Mouse (Mus musculus) lung, embryonic 16.5 days (tissue): ENCODE results near the gene Snx9. TPM values are rescaled to one million over a fixed set of nuclear protein-coding genes. Genes with fewer than 3 reads are reported as not detected.

Experiments
- ATAC-seq: fragments of 200-750 bp; cut with Nextera tagmentation; 2 replicates; pipeline ENCODE4 v1.8.0; 2017; ENCODE audit warnings: low read depth, mild to moderate bottlenecking, moderate library complexity
- H3K27ac ChIP-seq: fragments of 300-500 bp; sonication (generic); 2 replicates; pipeline ENCODE4 v1.5.1; 2014; ENCODE audit warnings: mild to moderate bottlenecking, control low read depth, low read length
- H3K27me3 ChIP-seq: fragments of 300-500 bp; sonication (generic); 2 replicates; pipeline ENCODE4 v1.6.1; 2014; ENCODE audit warnings: low read depth, low read length, mixed read lengths; ENCODE audit not compliant: control insufficient read depth, insufficient read depth
- H3K36me3 ChIP-seq: fragments of 300-500 bp; sonication (generic); 2 replicates; pipeline ENCODE4 v1.6.1; 2014; ENCODE audit warnings: low read length; ENCODE audit not compliant: control insufficient read depth, insufficient read depth
- H3K4me1 ChIP-seq: fragments of 300-500 bp; sonication (generic); replicated peaks from 2 replicates; pipeline ENCODE4 v1.6.1; 2014; ENCODE audit warnings: low read length, mixed read lengths; ENCODE audit not compliant: control insufficient read depth, insufficient read depth
- H3K4me2 ChIP-seq: fragments of 300-500 bp; sonication (generic); 2 replicates; pipeline ENCODE4 v1.6.1; 2014; ENCODE audit warnings: low read depth, low read length, control low read depth
- H3K4me3 ChIP-seq: fragments of 300-500 bp; sonication (generic); 2 replicates; pipeline ENCODE4 v1.5.1; 2014; ENCODE audit warnings: mild to moderate bottlenecking, low read length, control low read depth
- H3K9ac ChIP-seq: fragments of 300-500 bp; sonication (generic); 2 replicates; pipeline ENCODE4 v1.6.1; 2014; ENCODE audit warnings: low read length, control low read depth
- H3K9me3 ChIP-seq: fragments of 300-500 bp; sonication (generic); 2 replicates; pipeline ENCODE4 v1.6.1; 2016; ENCODE audit warnings: low read length; ENCODE audit not compliant: control insufficient read depth
- WGBS: fragments of 180-500 bp; shearing (Covaris S2); extraction: QIAGEN DNeasy Blood & Tissue Kit; methylation state at CpG from one replicate; pipeline ENCODE4 v1.1.7; 2014; 5-methylcytosine and 5-hydroxymethylcytosine counted together
- polyA plus RNA-seq: library from polyadenylated mRNA; unstranded; fragments of >200 nt; fragmentation: Nextera tagmentation; extraction: Ambion mirVana; gene quantifications from 2 replicates; pipeline ENCODE4 v1.2.1, GENCODE M21; 2015

Snx9 gene
- polyA plus RNA-seq, 1 experiment from 2014 or later, result 25.1 TPM

GRCm38 (mm10) chr17:5834798-5835328 lies 6.3 kb upstream of the Snx9 start:
- no peaks in the 10 kb centered on the region for H3K4me1 ChIP-seq
- no peak overlapping the region for H3K4me2 ChIP-seq
- ATAC-seq, result no peak; the same call in 1 of the 2 replicates
- no peaks in the 10 kb centered on the region for H3K27me3 ChIP-seq
- H3K4me3 ChIP-seq, result no peak overlapping the region
- no peaks in the 10 kb centered on the region for H3K36me3 ChIP-seq
- no peaks in the 10 kb centered on the region for H3K9me3 ChIP-seq
- no peak overlapping the region for H3K27ac ChIP-seq
- 37% methylated on average over 3 of the region's 3 CpGs for WGBS
- no peak overlapping the region for H3K9ac ChIP-seq

GRCm38 (mm10) chr17:5839549-5840240 lies 1.4 kb upstream of the Snx9 start:
- Histone ChIP-seq H3K4me3 (no peak overlapping the region), H3K27me3 (no peaks in the 10 kb centered on the region), H3K36me3 (no peaks in the 10 kb centered on the region), H3K4me1 (peaks cover 14% of the 10 kb centered on the region), H3K4me2 (0 out of 2 replicates have a peak overlapping the region, but pooled peaks have one; percentile 79), H3K9me3 (no peaks in the 10 kb centered on the region), H3K9ac (no peak overlapping the region), H3K27ac (no peak overlapping the region)
- no peak for ATAC-seq
- WGBS, result 63% methylated on average over 5 of the region's 5 CpGs

- 5% methylated on average over 31 of the region's 32 CpGs for WGBS
- Histone ChIP-seq H3K4me2 (peak overlapping the region; percentile 79), H3K9me3 (no peaks in the 10 kb centered on the region), H3K27me3 (no peaks in the 10 kb centered on the region), H3K4me1 (peaks cover 14% of the 10 kb centered on the region), H3K36me3 (no peaks in the 10 kb centered on the region), H3K4me3 (peak overlapping the region; percentile 85), H3K27ac (peak overlapping the region; percentile 99), H3K9ac (peak overlapping the region; percentile 87)
- no peak; the same call in 1 of the 2 replicates for ATAC-seq
Measured at GRCm38 (mm10) chr17:5840550-5841127, 490 bp upstream of the Snx9 start.

GRCm38 (mm10) chr17:5841943-5842273 lies 779 bp downstream of the Snx9 start:
- peaks cover 14% of the 10 kb centered on the region for H3K4me1 ChIP-seq
- H3K9me3 ChIP-seq, result no peaks in the 10 kb centered on the region
- peak overlapping the region; percentile 79 for H3K4me2 ChIP-seq
- WGBS, result 0% methylated on average over 7 of the region's 7 CpGs
- peak overlapping the region; percentile 85 for H3K4me3 ChIP-seq
- H3K27me3 ChIP-seq, result no peaks in the 10 kb centered on the region
- no peaks in the 10 kb centered on the region for H3K36me3 ChIP-seq
- H3K9ac ChIP-seq, result peak overlapping the region; percentile 87
- H3K27ac ChIP-seq, result peak overlapping the region; percentile 99
- ATAC-seq, result no peak

- Histone ChIP-seq H3K9me3 (no peaks in the 10 kb centered on the region), H3K4me3 (no peak overlapping the region), H3K4me2 (peak overlapping the region; percentile 13; the same call in 1 of the 2 replicates), H3K9ac (peak overlapping the region; percentile 35; the same call in 1 of the 2 replicates), H3K27ac (no peak overlapping the region), H3K27me3 (no peaks in the 10 kb centered on the region), H3K4me1 (peaks cover 14% of the 10 kb centered on the region), H3K36me3 (no peaks in the 10 kb centered on the region)
- WGBS, result 62% methylated on average over 9 of the region's 9 CpGs
- no peak for ATAC-seq
Measured at GRCm38 (mm10) chr17:5842988-5843640, 2.0 kb downstream of the Snx9 start.

- H3K36me3 ChIP-seq, result no peaks in the 10 kb centered on the region
- 92% methylated on average over 7 of the region's 7 CpGs for WGBS
- H3K4me2 ChIP-seq, result no peak overlapping the region
- peaks cover 15% of the 10 kb centered on the region for H3K4me1 ChIP-seq
- no peak overlapping the region for H3K27ac ChIP-seq
- no peak overlapping the region for H3K9ac ChIP-seq
- no peaks in the 10 kb centered on the region for H3K9me3 ChIP-seq
- ATAC-seq, result no peak
- H3K27me3 ChIP-seq, result no peaks in the 10 kb centered on the region
- H3K4me3 ChIP-seq, result no peak overlapping the region
Measured at GRCm38 (mm10) chr17:5843641-5843990, 2.5 kb downstream of the Snx9 start.

GRCm38 (mm10) chr17:5845376-5845775 lies 4.2 kb downstream of the Snx9 start:
- Histone ChIP-seq H3K4me3 (no peak overlapping the region), H3K27ac (no peak overlapping the region), H3K9me3 (no peaks in the 10 kb centered on the region), H3K36me3 (no peaks in the 10 kb centered on the region), H3K4me2 (no peak overlapping the region), H3K27me3 (no peaks in the 10 kb centered on the region), H3K4me1 (peaks cover 27% of the 10 kb centered on the region), H3K9ac (no peak overlapping the region)
- WGBS, result 69% methylated on average over 4 of the region's 4 CpGs
- no peak for ATAC-seq

- no peaks in the 10 kb centered on the region for H3K36me3 ChIP-seq
- H3K9me3 ChIP-seq, result no peaks in the 10 kb centered on the region
- no peak overlapping the region for H3K4me2 ChIP-seq
- H3K9ac ChIP-seq, result no peak overlapping the region
- H3K27ac ChIP-seq, result no peak overlapping the region
- H3K27me3 ChIP-seq, result no peaks in the 10 kb centered on the region
- H3K4me3 ChIP-seq, result no peak overlapping the region
- WGBS, result 52% methylated on average over 8 of the region's 8 CpGs
- no peak for ATAC-seq
- peaks cover 27% of the 10 kb centered on the region for H3K4me1 ChIP-seq
Measured at GRCm38 (mm10) chr17:5846101-5846500, 5.0 kb downstream of the Snx9 start.

GRCm38 (mm10) chr17:5848706-5849415 lies 7.7 kb downstream of the Snx9 start:
- peak overlapping the region; percentile 87 for H3K27ac ChIP-seq
- H3K4me3 ChIP-seq, result peak overlapping the region; percentile 39
- H3K9me3 ChIP-seq, result no peaks in the 10 kb centered on the region
- WGBS, result 64% methylated on average over 10 of the region's 10 CpGs
- H3K4me1 ChIP-seq, result peaks cover 15% of the 10 kb centered on the region
- H3K27me3 ChIP-seq, result no peaks in the 10 kb centered on the region
- no peak for ATAC-seq
- peak overlapping the region; percentile 70 for H3K9ac ChIP-seq
- H3K4me2 ChIP-seq, result peak overlapping the region; percentile 77
- H3K36me3 ChIP-seq, result no peaks in the 10 kb centered on the region
